Comparison of ENCODE assay signal across 15 mouse cellular contexts in genomic region chr4:154581261-154581886, GRCm38 (mm10). TPM values are rescaled to one million over a fixed set of nuclear protein-coding genes. Genes with fewer than 3 reads are reported as not detected.
DNase-seq lines count a peak whose midpoint lies in the region; ATAC-seq lines count a peak whose summit lies in the region.
"Had no signal": no experiment of that assay in that cellular context is flagged by ENCODE, and none has a peak within 500 bp of the region (broad histone marks: within the 10 kb centered on the region; RNA-seq: fewer than 3 reads in every experiment).

No protein-coding gene starts in this region.

- no peak for ATAC-seq in embryonic facial prominence, embryonic 13.5 days (ENCODE audit: insufficient number of reproducible peaks, insufficient read depth, low FRiP score, low TSS enrichment, low read depth)

- 36% methylated on average over 16 of the region's 16 CpGs for WGBS in embryonic facial prominence, embryonic 13.5 days
- WGBS in heart, embryonic 10.5 days: 59% methylated on average over 16 of the region's 16 CpGs
- 46% methylated on average over 16 of the region's 16 CpGs for WGBS in limb, embryonic 10.5 days

- no peaks in the 10 kb centered on the region for H3K27me3 ChIP-seq in embryonic facial prominence, embryonic 13.5 days
- peaks cover 40% of the 10 kb centered on the region for H3K27me3 ChIP-seq in heart, embryonic 10.5 days (ENCODE audit: insufficient read depth, poor library complexity, severe bottlenecking)
- no peaks in the 10 kb centered on the region for H3K27me3 ChIP-seq in limb, embryonic 10.5 days (ENCODE audit: low read depth, poor library complexity, severe bottlenecking)
- H3K27me3 ChIP-seq: CH12.LX had no signal

- H3K4me3 ChIP-seq in embryonic facial prominence, embryonic 13.5 days: no peak overlapping the region
- H3K4me3 ChIP-seq in heart, embryonic 10.5 days: no peak overlapping the region
- H3K4me3 ChIP-seq in limb, embryonic 10.5 days: no peak overlapping the region
- H3K4me3 ChIP-seq: embryonic facial prominence, embryonic 15.5 days; hindbrain, embryonic 12.5 days; neural tube, embryonic 12.5 days had no signal

- no peak overlapping the region for H3K9ac ChIP-seq in embryonic facial prominence, embryonic 13.5 days
- H3K9ac ChIP-seq: embryonic facial prominence, embryonic 15.5 days; hindbrain, embryonic 12.5 days; neural tube, embryonic 12.5 days had no signal

- no peaks in the 10 kb centered on the region for H3K36me3 ChIP-seq in embryonic facial prominence, embryonic 13.5 days
- H3K36me3 ChIP-seq in heart, embryonic 10.5 days: no peaks in the 10 kb centered on the region
- peaks cover 30% of the 10 kb centered on the region for H3K36me3 ChIP-seq in limb, embryonic 10.5 days
- H3K36me3 ChIP-seq: embryonic facial prominence, embryonic 15.5 days; hindbrain, embryonic 12.5 days; neural tube, embryonic 12.5 days had no signal

- no peak overlapping the region for H3K4me2 ChIP-seq in embryonic facial prominence, embryonic 13.5 days
- H3K4me2 ChIP-seq: embryonic facial prominence, embryonic 15.5 days; hindbrain, embryonic 12.5 days; midbrain, embryonic 11.5 days; neural tube, embryonic 12.5 days had no signal

- peak; percentile 15 for DNase-seq in kidney, postnatal 14 days
- no peak for DNase-seq in kidney, adult 8-10 months
- DNase-seq in heart, embryonic 10.5 days (ENCODE audit: low spot score): no peak
- DNase-seq in limb, embryonic 10.5 days (ENCODE audit: low spot score): peak; percentile 37
- DNase-seq in urinary bladder, adult 18-20 months (ENCODE audit: low spot score in 2 of 2): no peak
- DNase-seq in layer of hippocampus, postnatal 14 days (ENCODE audit: low spot score in 2 of 2): no peak
- DNase-seq: cerebellum, adult 8-10 months; kidney, adult 11 months; thymus, postnatal 14 days had no signal

- H3K4me1 ChIP-seq in embryonic facial prominence, embryonic 13.5 days: peaks cover 70% of the 10 kb centered on the region
- peaks cover 61% of the 10 kb centered on the region for H3K4me1 ChIP-seq in heart, embryonic 10.5 days
- H3K4me1 ChIP-seq in limb, embryonic 10.5 days: peaks cover 95% of the 10 kb centered on the region

- peak overlapping the region; percentile 62 for H3K27ac ChIP-seq in embryonic facial prominence, embryonic 13.5 days
- peak overlapping the region; percentile 42; the same call in 1 of the 2 replicates for H3K27ac ChIP-seq in heart, embryonic 10.5 days
- H3K27ac ChIP-seq in limb, embryonic 10.5 days: peak overlapping the region; percentile 39
- H3K27ac ChIP-seq: embryonic facial prominence, embryonic 15.5 days; hindbrain, embryonic 12.5 days; neural tube, embryonic 12.5 days had no signal

- no peaks in the 10 kb centered on the region for H3K9me3 ChIP-seq in embryonic facial prominence, embryonic 13.5 days
- H3K9me3 ChIP-seq in heart, embryonic 10.5 days: no peaks in the 10 kb centered on the region
- H3K9me3 ChIP-seq in limb, embryonic 10.5 days (replicated peaks): no peaks in the 10 kb centered on the region
- H3K9me3 ChIP-seq: embryonic facial prominence, embryonic 15.5 days; hindbrain, embryonic 12.5 days; neural tube, embryonic 12.5 days had no signal

RNA-seq across cellular contexts. Expression of gene Prdm16, which starts 55.3 kb away (rescaled TPM):
- 39.0 and 46.0 TPM in 2 replicates for polyA plus RNA-seq in embryonic facial prominence, embryonic 13.5 days (2015; fragmentation: Nextera tagmentation; extraction: Ambion mirVana)
- 13.9 and 16.8 TPM in 2 replicates for polyA plus RNA-seq in heart, embryonic 10.5 days (2016; fragmentation: Nextera tagmentation; extraction: Ambion mirVana)
- polyA plus RNA-seq in limb, embryonic 10.5 days (2016; fragmentation: Nextera tagmentation; extraction: Ambion mirVana): 67.4 and 93.9 TPM in 2 replicates
- 10 to 100 TPM; 12.0 to 15.3 TPM for total RNA-seq in layer of hippocampus, postnatal 14 days (2021)
- total RNA-seq: CH12.LX had no signal

Comparison
In these comparisons a context has a peak if more than half of its experiments do, and no peak if none do; other contexts are left out.
1. DNase-seq: peak in kidney, postnatal 14 days (single experiment) and limb, embryonic 10.5 days (single experiment); none in kidney, adult 8-10 months (0 of 2), heart, embryonic 10.5 days (single experiment), urinary bladder, adult 18-20 months (0 of 2) and layer of hippocampus, postnatal 14 days (0 of 2).
2. Peak in every context shown above with its lines, with median percentiles within 50 percentile points of each other: H3K27ac ChIP-seq.